Mouse (Mus musculus): Measurements from ENCODE around the gene Agtrap.
"Not testable (repeated sequence)": the region's sequence is repeated elsewhere in the genome, so short reads cannot be mapped to it uniquely, and the experiment has no call there.

The Agtrap gene

DNA sequence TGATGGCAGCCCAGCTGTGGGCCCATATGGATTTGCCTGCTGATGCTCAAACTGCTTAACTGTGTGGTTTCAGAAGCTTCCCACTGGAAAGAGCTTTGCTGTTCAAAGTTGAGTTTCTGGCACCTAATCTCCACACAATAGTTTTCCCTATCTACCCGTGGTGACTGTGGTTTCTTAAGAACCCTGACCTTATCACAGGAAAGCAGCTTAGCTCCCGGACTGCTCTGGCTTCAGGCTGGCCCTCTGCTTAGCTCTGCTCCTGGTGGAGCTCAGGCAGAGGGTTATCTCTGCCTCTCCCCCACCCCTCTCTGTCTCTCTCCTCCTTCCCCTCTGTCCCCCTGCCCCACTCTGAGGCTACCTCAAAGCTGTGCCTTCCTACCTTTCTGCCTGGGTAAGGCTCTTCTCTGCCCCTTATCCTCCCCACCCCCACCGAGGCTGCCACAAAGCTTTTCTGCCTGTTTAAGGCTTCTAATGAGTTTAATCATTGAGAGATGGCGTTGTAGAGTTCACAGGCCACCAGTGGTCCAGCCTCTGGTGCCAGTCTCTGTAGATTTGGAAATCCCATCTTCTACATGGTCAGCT is 41.3 kb downstream of the Agtrap start:
- DNase-seq (ENCODE audit: low spot score), result no peak

DNA sequence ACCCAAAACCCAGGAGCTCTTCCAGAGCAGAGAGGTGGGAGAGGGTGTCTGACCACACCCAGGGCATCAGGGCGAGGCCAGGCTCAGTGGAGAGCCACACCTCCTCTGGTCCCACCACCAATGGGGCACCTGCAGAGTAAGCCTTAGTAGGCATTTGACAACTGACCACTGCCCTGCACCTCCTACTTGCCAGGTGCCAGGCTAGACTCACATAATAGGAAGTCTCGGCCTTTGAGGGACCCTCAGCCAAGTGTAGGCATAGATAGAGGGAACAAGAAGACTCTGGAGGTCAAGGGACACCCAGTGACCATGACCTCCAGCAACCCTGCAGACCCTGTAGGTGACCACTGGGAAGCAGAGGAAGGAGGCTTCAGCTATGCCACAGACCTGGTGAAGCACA is 43.7 kb downstream of the Agtrap start:
- DNase-seq (ENCODE audit: low spot score), result no peak

GRCm38 (mm10) chr4:148043327-148043726 is 44.5 kb downstream of the Agtrap start:
- not testable (repeated sequence) for DNase-seq (ENCODE audit: low spot score)

DNA sequence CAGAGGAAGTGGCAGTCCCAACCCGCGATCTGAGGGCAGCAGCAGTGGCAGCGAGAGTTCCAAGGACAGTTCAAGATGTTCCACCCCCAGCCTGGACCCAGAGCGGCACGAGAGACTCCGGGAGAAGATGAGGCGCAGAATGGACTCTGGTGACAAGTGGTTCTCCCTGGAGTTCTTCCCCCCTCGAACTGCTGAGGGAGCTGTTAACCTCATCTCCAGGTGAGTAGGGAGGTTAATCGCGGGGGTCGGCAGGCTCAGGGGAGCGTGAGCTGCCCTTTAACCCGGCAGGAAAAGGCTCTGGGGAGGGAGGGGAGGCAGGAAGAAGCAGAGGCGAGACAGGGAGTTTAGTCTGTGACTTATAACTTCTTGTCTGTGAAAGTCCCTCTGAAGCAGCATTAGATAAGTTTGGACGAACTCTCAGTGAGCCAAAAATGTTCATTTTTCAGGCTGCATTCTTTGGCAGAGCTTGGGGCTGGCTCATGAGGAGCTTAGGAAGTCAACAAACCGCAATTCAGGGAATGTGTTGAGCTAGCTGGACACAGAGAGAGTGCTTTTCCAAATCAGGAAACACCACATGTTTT is 46.1 kb downstream of the Agtrap start:
- DNase-seq (ENCODE audit: low spot score), result peak; percentile 22

GRCm38 (mm10) chr4:148040933-148041610 is 46.8 kb downstream of the Agtrap start:
- peak; percentile 31 for DNase-seq (ENCODE audit: low spot score)

- DNase-seq (ENCODE audit: low spot score), result no peak
These were observed 47.6 kb downstream of the Agtrap start for GRCm38 (mm10) chr4:148040029-148040830.

GRCm38 (mm10) chr4:148039254-148040028 is 48.4 kb downstream of the Agtrap start:
- no peak for DNase-seq (ENCODE audit: low spot score)

DNA sequence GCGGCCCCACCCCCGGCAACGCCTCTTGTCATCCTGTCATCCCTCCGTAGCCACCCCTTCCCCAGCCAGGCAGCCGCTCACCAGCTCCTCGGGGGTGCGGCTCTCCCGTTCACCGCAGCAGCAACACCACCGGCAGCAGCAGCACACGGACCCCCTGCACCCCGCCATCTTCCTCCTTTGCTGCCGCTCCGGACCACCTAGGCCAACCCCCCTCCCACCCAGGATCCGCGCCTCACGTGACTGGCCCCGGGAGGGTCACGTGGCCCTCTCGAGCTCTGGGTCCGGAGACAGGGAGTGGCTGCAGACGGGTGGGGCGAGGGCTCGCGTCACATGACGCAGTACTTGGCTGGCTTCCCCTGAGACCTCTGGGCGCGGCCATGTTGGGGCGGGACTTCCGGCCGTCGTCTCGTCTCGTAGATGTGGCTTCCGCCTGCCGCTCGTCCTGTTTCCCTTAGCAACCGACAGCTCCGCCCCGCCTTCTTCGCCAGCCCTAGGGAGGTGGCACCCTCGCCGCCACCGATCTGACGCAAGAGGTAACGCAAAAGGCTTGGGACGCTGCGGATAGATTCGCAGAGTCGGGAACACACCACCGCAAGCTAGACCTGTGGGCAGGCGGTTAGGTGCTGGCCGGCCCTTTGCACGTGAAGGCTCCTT is 49.1 kb downstream of the Agtrap start, which contains the start of the genes Clcn6 and Mthfr:
TSS of gene Clcn6 (minus strand) at position 222 of the 654 bp plus-strand sequence.
TSS of gene Mthfr (plus strand) at position 478 of the 654 bp plus-strand sequence.
- DNase-seq (ENCODE audit: low spot score), result peak; percentile 98

DNA sequence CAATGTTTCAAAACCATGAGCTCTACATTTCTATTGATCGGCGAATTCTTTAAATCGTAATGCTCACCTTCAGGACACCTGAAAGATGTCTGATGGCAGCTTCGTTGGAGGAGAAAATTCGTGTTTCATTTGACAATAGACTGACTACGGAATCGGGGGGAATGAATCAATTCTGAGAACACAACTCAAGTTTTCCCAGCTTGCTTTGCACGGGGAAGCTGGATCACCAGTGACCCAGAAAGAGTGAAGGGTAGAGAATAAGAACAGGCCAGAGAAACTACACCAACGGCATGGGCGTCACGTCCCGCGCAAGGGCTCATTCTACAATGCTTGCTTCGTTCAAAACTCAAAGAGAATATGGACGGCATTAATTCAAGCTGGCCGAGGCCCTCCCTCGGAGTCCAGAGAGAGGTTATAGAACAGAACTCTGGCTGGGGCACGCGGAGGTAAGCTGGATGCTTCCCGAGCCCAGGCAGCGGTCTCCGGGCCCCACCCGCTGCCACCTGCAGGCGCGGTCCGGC is 49.7 kb downstream of the Agtrap start:
- DNase-seq (ENCODE audit: low spot score), result no peak

DNA sequence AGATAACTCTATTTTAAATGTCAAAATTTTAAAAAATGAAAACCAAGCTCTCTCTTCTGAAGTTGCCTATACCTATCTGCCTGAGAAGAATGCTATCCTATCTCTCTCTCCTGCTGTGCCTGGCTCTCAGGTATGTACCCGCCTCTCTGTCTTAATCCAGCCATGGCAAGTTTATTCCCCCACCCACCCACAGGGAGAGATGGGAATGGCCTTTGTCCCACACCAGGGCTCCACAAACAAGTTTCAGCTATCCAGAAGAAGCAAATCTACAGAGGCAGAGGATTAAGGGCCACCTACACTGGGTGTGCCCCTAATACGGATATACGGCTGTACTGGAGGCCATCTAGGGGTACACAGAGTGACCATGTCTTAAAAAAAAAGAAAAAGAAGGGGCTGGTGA is 52.4 kb downstream of the Agtrap start:
- DNase-seq (ENCODE audit: low spot score), result no peak

DNA sequence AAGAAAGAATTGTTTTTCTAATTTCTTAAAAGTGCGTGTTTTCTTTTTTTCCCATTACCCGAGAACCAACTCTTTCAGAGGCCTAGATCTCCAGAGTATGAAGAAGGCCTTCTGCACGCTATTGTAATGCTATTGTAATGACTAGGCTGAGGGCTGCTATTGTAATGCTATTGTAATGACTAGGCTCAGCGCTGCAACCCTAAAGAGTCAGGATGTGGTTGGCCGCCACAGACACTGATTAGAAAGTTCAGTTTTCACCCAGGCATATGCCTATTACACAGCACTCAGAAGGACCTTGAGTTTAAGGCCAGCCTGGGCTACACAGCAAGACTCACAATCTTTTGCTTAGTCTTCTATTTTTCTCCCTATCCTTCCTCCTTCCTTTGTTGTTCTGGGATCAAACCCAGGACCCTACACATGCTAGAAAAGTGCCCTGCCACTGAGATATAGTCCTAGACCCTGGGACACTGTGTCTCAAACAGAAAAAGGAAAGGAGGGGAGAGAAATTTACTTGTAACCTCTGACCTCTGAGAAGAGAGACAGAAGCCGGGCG is 53.9 kb downstream of the Agtrap start:
- no peak for DNase-seq (ENCODE audit: low spot score)

- no peak for DNase-seq (ENCODE audit: low spot score)
These were observed 57.3 kb downstream of the Agtrap start for GRCm38 (mm10) chr4:148030506-148030905.

DNA sequence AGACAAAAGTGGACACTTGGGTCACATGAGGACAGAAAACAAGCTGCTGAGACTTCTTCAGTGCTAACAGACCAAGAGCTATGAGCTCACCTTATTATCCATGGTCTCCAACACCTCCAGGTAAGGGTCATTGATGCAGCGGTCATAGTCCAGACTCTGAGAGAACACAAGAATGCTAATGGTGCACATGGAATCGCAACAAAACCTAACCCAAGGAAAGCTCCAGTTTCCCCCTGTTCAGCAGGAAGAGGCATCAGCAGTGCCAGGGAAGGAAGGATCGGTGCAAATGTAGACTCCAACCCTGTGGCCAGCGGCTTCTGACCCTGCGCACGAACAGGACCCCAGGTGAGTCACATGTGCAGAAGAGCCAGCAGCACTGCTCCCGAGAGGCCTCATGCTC is 58.5 kb downstream of the Agtrap start:
- no peak for DNase-seq (ENCODE audit: low spot score)

All from ovary, postnatal 10 days (tissue).